ENCODE assay signal across 30 mouse cellular contexts in genomic region chr11:85955611-85956010, GRCm38 (mm10).
DNase-seq lines count a peak whose midpoint lies in the region; ATAC-seq and TF ChIP-seq lines count a peak whose summit lies in the region.
"Had no signal": no experiment of that assay in that cellular context is flagged by ENCODE, and none has a peak within 500 bp of the region (broad histone marks: within the 10 kb centered on the region; RNA-seq: fewer than 3 reads in every experiment).

No protein-coding gene starts in this region.

- no peak for ATAC-seq in kidney, postnatal 0 days (replicated peaks; ENCODE audit: low FRiP score, low read depth)
- ATAC-seq in limb, embryonic 13.5 days (ENCODE audit: low FRiP score, low read depth): no peak
- no peak for ATAC-seq in midbrain, embryonic 16.5 days
- ATAC-seq: activated CD4-positive, CD25-positive, alpha-beta regulatory T cell, adult 4 months; CD4-positive, CD25-positive, alpha-beta regulatory T cell, adult 4 months; hindbrain, embryonic 16.5 days; midbrain, embryonic 13.5 days had no signal

- H3K27me3 ChIP-seq in kidney, postnatal 0 days (ENCODE audit: insufficient read depth, low read length): no peaks in the 10 kb centered on the region
- H3K27me3 ChIP-seq in limb, embryonic 13.5 days: no peaks in the 10 kb centered on the region
- H3K27me3 ChIP-seq in midbrain, embryonic 16.5 days (ENCODE audit: control insufficient read depth, insufficient read depth, low read depth, low read length): no peaks in the 10 kb centered on the region
- H3K27me3 ChIP-seq: embryonic facial prominence, embryonic 12.5 days; heart, embryonic 15.5 days; limb, embryonic 12.5 days; liver, embryonic 13.5 days; neural tube, embryonic 15.5 days had no signal

- H3K9me3 ChIP-seq in kidney, postnatal 0 days (replicated peaks; ENCODE audit: low read length): no peaks in the 10 kb centered on the region
- no peaks in the 10 kb centered on the region for H3K9me3 ChIP-seq in limb, embryonic 13.5 days
- no peaks in the 10 kb centered on the region for H3K9me3 ChIP-seq in midbrain, embryonic 16.5 days (replicated peaks; ENCODE audit: control insufficient read depth, low read length, poor library complexity, severe bottlenecking)
- H3K9me3 ChIP-seq: embryonic facial prominence, embryonic 12.5 days; forebrain, embryonic 12.5 days; heart, embryonic 10.5 days; heart, embryonic 15.5 days; kidney, embryonic 15.5 days; limb, embryonic 12.5 days; liver, embryonic 13.5 days; midbrain, embryonic 13.5 days; neural tube, embryonic 15.5 days had no signal

- no peak overlapping the region for H3K9ac ChIP-seq in kidney, postnatal 0 days (ENCODE audit: low read depth, low read length)
- no peak overlapping the region for H3K9ac ChIP-seq in limb, embryonic 13.5 days
- no peak overlapping the region for H3K9ac ChIP-seq in midbrain, embryonic 16.5 days (ENCODE audit: low read depth, low read length)
- H3K9ac ChIP-seq: embryonic facial prominence, embryonic 12.5 days; forebrain, embryonic 12.5 days; heart, embryonic 15.5 days; kidney, embryonic 15.5 days; limb, embryonic 12.5 days; liver, embryonic 13.5 days; midbrain, embryonic 13.5 days; neural tube, embryonic 15.5 days had no signal

- WGBS in kidney, postnatal 0 days: 48% methylated on average over 12 of the region's 12 CpGs
- WGBS in limb, embryonic 13.5 days: 60% methylated on average over 12 of the region's 12 CpGs
- 79% methylated on average over 12 of the region's 12 CpGs for WGBS in midbrain, embryonic 16.5 days

- H3K4me3 ChIP-seq in kidney, postnatal 0 days (replicated peaks; ENCODE audit: low read depth, low read length): no peak overlapping the region
- no peak overlapping the region for H3K4me3 ChIP-seq in limb, embryonic 13.5 days
- H3K4me3 ChIP-seq in midbrain, embryonic 16.5 days (ENCODE audit: low read depth, low read length): no peak overlapping the region
- H3K4me3 ChIP-seq: embryonic facial prominence, embryonic 12.5 days; erythroblast, embryonic 14.5 days; forebrain, embryonic 12.5 days; heart, embryonic 10.5 days; heart, embryonic 15.5 days; kidney, embryonic 15.5 days; limb, embryonic 12.5 days; liver, embryonic 13.5 days; midbrain, embryonic 13.5 days; neural tube, embryonic 15.5 days had no signal

- H3K36me3 ChIP-seq in kidney, postnatal 0 days (ENCODE audit: insufficient read depth, low read length): no peaks in the 10 kb centered on the region
- H3K36me3 ChIP-seq in limb, embryonic 13.5 days: no peaks in the 10 kb centered on the region
- no peaks in the 10 kb centered on the region for H3K36me3 ChIP-seq in midbrain, embryonic 16.5 days (ENCODE audit: control insufficient read depth, insufficient read depth, low read length)
- H3K36me3 ChIP-seq: embryonic facial prominence, embryonic 12.5 days; forebrain, embryonic 12.5 days; heart, embryonic 10.5 days; heart, embryonic 15.5 days; kidney, embryonic 15.5 days; limb, embryonic 12.5 days; liver, embryonic 13.5 days; midbrain, embryonic 13.5 days; neural tube, embryonic 15.5 days had no signal

- no peaks in the 10 kb centered on the region for H3K4me1 ChIP-seq in kidney, postnatal 0 days (replicated peaks; ENCODE audit: insufficient read depth, low read length)
- H3K4me1 ChIP-seq in limb, embryonic 13.5 days: peaks cover 35% of the 10 kb centered on the region
- no peaks in the 10 kb centered on the region for H3K4me1 ChIP-seq in midbrain, embryonic 16.5 days (ENCODE audit: control insufficient read depth, insufficient read depth, low read length)
- H3K4me1 ChIP-seq: embryonic facial prominence, embryonic 12.5 days; forebrain, embryonic 12.5 days; heart, embryonic 15.5 days; kidney, embryonic 15.5 days; midbrain, embryonic 13.5 days; neural tube, embryonic 15.5 days had no signal

- no peak for TF ChIP-seq CTCF in kidney, postnatal 0 days (IDR thresholded peaks at IDR 0.05; ENCODE audit: low read depth)

- peak; percentile 8 for DNase-seq in kidney, postnatal 0 days (ENCODE audit: low spot score)
- DNase-seq in kidney, postnatal 36 days: no peak
- peak; percentile 24 for DNase-seq in lung, postnatal 10 days
- DNase-seq in lung, postnatal 4 days: no peak
- no peak for DNase-seq in ovary, postnatal 14 days (ENCODE audit: low spot score)
- DNase-seq in MN1 (ENCODE audit: low spot score): no peak
- DNase-seq: cerebellum, adult 8-10 months; cerebellum, postnatal 36 days; gastrocnemius, postnatal 25 days; heart, adult 11 months; layer of hippocampus, adult 9-11 months; liver, embryonic 13.5 days; right cerebral cortex, adult 18-20 months; spleen, adult 18-20 months; thymus, postnatal 25 days had no signal

- no peak overlapping the region for H3K27ac ChIP-seq in kidney, postnatal 0 days
- peak overlapping the region; percentile 52; the same call in 1 of the 2 replicates for H3K27ac ChIP-seq in limb, embryonic 13.5 days
- no peak overlapping the region for H3K27ac ChIP-seq in midbrain, embryonic 16.5 days (ENCODE audit: low read length)
- H3K27ac ChIP-seq: embryonic facial prominence, embryonic 12.5 days; forebrain, embryonic 12.5 days; heart, embryonic 10.5 days; heart, embryonic 15.5 days; kidney, embryonic 15.5 days; limb, embryonic 12.5 days; liver, embryonic 13.5 days; macrophage; midbrain, embryonic 13.5 days; neural tube, embryonic 15.5 days had no signal

- H3K4me2 ChIP-seq in kidney, postnatal 0 days (ENCODE audit: low read length): no peak overlapping the region
- H3K4me2 ChIP-seq in limb, embryonic 13.5 days (replicated peaks): no peak overlapping the region
- H3K4me2 ChIP-seq in midbrain, embryonic 16.5 days (ENCODE audit: low read length): no peak overlapping the region
- H3K4me2 ChIP-seq: embryonic facial prominence, embryonic 12.5 days; forebrain, embryonic 12.5 days; heart, embryonic 15.5 days; kidney, embryonic 15.5 days; limb, embryonic 12.5 days; liver, embryonic 13.5 days; midbrain, embryonic 13.5 days; neural tube, embryonic 15.5 days had no signal

Comparison
In these comparisons a context has a peak if more than half of its experiments do, and no peak if none do; other contexts are left out.
1. DNase-seq: peak in kidney, postnatal 0 days (single experiment) and lung, postnatal 10 days (single experiment); none in kidney, postnatal 36 days (0 of 2), lung, postnatal 4 days (0 of 2), ovary, postnatal 14 days (single experiment) and MN1 (single experiment).